Mouse (Mus musculus) spleen, adult 10 weeks (tissue): Measurements from ENCODE around the gene Tbc1d4. TPM values are rescaled to one million over a fixed set of nuclear protein-coding genes. Genes with fewer than 3 reads are reported as not detected.

ENCODE experiments used
- polyA plus RNA-seq: library from polyadenylated mRNA; stranded (reverse); fragments of 350-450 nt; fragmentation: Illumina TruSeq; extraction: RNeasy Lipid Tissue Mini Kit (QIAGEN cat#74804); gene quantifications from one replicate; pipeline ENCODE4 v1.2.3, GENCODE M21; 2015; ENCODE audit warnings: low replicate concordance; ENCODE audit not compliant: insufficient read depth

Gene Tbc1d4
- 62.0 TPM for polyA plus RNA-seq

DNA sequence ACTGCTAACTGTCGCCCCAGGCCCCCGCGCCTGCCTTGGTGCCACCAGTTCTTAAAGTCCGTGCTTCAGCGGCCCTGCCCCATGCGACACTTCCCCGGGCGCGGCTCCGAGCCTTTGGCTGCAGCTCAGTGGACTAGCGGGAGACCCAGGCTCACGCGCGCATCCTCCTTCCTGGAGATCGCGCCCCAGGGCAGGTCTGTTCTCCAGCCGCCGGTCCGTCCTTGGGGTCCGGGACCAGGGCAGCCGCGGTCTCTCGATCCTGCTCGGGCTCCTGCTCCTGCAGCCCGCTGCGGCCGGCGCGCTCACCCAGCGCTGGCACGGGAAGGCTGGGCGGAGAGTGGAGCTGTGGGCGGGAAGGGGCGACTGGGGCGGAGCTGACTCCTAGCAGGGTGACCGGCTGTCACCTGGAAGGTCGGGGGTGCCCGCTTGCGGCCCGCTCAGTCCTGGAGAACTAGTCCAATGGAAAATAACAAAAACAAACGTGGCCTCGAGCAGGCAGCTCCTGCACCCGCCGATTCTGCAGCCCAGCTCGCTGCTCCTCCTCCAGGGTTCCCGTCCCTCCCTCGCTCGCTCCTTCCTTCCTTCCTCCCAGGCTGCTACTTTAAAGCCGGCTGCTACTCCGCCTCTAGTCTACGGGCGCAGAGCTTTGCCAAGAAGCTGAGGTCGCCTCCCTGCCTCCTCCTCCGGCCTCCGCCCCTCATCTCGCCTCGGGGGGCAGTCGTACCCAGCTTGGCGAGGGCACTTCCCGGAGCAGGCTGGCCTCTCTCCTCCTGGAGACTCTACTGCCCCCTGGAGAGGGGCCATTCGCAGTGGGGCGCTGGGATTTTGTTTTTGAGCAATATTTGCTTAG lies at the start of gene Tbc1d4:
Tbc1d4 (minus strand) TSS at position 673 of the 850 bp plus-strand sequence.

DNA sequence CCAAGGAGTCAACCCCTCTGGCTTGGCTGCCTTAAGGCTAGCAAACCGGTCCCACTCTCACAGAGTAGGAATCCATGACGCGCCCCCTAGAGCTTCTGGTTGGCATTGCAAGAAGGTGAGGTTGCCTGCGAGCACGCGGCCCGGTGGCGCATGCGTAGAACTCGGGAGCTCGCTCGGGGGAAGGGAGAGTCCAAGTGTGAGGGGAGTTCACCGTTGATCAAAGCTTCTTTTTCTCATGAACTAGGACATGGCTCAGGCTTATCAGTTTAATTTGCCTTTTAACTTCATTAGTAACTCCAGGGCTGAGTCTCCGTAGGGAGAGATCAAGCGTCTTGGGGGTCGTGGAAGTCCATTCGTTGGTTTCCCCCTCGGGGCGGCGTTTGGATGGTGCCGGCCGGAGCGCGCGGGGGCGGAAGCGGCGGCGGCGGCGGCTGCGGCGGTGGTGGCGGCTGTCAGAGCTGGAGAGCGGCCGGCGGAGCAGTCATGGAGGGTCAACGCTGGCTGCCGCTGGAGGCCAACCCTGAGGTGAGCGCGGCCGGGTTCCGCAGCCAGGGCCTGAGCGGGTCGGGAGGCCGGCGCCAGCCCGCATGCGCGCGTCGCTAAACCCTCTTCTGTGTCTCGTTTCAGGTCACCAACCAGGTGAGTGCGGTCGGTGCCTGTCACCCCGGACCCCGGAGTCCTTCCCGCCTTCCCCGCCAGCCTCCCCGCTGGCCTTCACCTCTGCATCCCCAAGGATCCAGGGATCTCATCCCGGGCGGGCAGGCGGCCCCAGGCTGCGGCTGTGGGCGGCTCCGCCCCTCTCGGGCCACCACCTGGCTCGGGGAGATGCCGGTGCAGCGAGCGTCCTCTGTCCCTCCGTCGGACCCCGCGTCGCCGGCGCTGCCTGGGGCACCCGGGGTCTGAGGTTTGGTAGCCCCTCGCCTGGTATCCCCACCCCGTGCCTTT lies 44.9 kb upstream of the Tbc1d4 start, which contains the start of gene Uchl3:
Uchl3 (plus strand) TSS at position 387 of the 945 bp plus-strand sequence.

DNA sequence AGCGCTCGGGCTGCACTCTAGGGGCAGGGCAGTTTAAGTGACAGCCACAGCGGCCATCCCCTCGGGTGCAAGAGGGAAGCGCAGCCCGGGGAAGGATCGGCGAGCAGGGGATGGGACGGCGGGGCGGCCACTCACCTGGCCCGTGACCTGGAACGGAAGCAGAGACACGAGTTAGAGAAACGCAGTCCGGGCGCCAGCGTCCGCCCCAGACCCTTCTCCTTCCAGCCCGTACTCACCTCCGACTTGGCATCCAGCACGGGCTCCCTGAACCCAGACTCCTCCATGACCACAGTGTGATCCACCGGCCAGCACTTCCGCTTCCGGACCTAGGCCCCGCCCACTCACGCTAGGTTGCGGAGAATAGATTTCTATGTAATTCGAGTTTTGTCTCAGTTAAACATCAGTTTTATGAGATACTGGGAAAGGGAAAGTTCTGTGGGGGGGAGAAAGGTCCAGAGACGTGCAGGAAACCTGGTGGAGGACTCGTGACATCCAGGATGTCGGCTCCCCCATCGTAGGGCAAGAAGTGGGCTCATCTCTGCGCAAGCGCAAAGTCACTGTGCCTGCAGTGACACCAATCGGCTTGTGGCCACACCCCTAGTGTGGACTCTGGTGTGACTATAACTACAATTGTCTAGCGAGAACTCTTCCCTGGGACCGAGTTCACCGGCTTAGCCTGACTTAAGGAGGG lies 31.3 kb upstream of the Tbc1d4 start, which contains the start of gene Commd6:
Commd6 (minus strand) TSS at position 534 of the 691 bp plus-strand sequence.

Other genes with a start within 250 kb of the Tbc1d4 start
- 72.4 TPM for gene Commd6, start 31.5 kb upstream of the Tbc1d4 start, polyA plus RNA-seq
- gene Uchl3, start 44.8 kb upstream of the Tbc1d4 start, polyA plus RNA-seq = 104 TPM
- not detected for gene Gm9922, start 120.6 kb upstream of the Tbc1d4 start, polyA plus RNA-seq
- gene Lmo7, start 120.8 kb upstream of the Tbc1d4 start, polyA plus RNA-seq = 3.5 TPM